In genomic region chr13:101741530-101742309, GRCm38 (mm10) we compare ENCODE assay signal across 21 mouse cellular contexts. TPM values are rescaled to one million over a fixed set of nuclear protein-coding genes. Genes with fewer than 3 reads are reported as not detected.
DNase-seq lines count a peak whose midpoint lies in the region; ATAC-seq and TF ChIP-seq lines count a peak whose summit lies in the region.
"Had no signal": no experiment of that assay in that cellular context is flagged by ENCODE, and none has a peak within 500 bp of the region (broad histone marks: within the 10 kb centered on the region; RNA-seq: fewer than 3 reads in every experiment).

No protein-coding gene starts in this region.

- no peak overlapping the region for H3K27ac ChIP-seq in kidney, embryonic 16.5 days (ENCODE audit: low read length)
- no peak overlapping the region for H3K27ac ChIP-seq in lung, postnatal 0 days (ENCODE audit: low read length)
- H3K27ac ChIP-seq in midbrain, embryonic 11.5 days (ENCODE audit: low read depth, low read length), result no peak overlapping the region
- H3K27ac ChIP-seq: layer of hippocampus, adult 2 months; liver, embryonic 14.5 days had no signal

- H3K4me3 ChIP-seq in kidney, embryonic 16.5 days (ENCODE audit: low read length), result no peak overlapping the region
- no peak overlapping the region for H3K4me3 ChIP-seq in lung, postnatal 0 days (ENCODE audit: low read depth, low read length)
- no peak overlapping the region for H3K4me3 ChIP-seq in lung, adult 2 months (replicated peaks; ENCODE audit: extremely low read depth, low read depth, low read length)
- H3K4me3 ChIP-seq in midbrain, embryonic 11.5 days (ENCODE audit: low read depth, low read length), result no peak overlapping the region
- H3K4me3 ChIP-seq: embryonic facial prominence, embryonic 15.5 days; layer of hippocampus, adult 2 months had no signal

- TF ChIP-seq CTCF in lung, postnatal 0 days (IDR thresholded peaks at IDR 0.05), result no peak
- TF ChIP-seq CTCF in lung, adult 2 months (IDR thresholded peaks at IDR 0.05; ENCODE audit: insufficient read depth, low read length), result no peak

- DNase-seq in heart, adult 11 months, result peak; percentile 58
- no peak for DNase-seq in heart, adult 9 months (ENCODE audit: low spot score in 2 of 2)
- DNase-seq in kidney, postnatal 14 days, result peak; percentile 58
- DNase-seq in lung, postnatal 0 days (ENCODE audit: low spot score), result no peak
- DNase-seq in lung, adult 2 months, result no peak
- no peak for DNase-seq in midbrain, embryonic 11.5 days (ENCODE audit: low spot score, missing footprints)
- no peak for DNase-seq in gastrocnemius, postnatal 4 days (ENCODE audit: low spot score in 2 of 2)
- DNase-seq: adrenal gland, adult 2 months; cerebellum, adult 2 months; cerebellum, postnatal 36 days; gastrocnemius, postnatal 36 days; heart, postnatal 10 days; left cerebral cortex, postnatal 4 days; right cerebral cortex, postnatal 25 days; thymus, postnatal 25 days had no signal

- 78% methylated on average over 11 of the region's 11 CpGs for WGBS in kidney, embryonic 16.5 days
- 60% methylated on average over 11 of the region's 11 CpGs for WGBS in lung, postnatal 0 days
- 57% methylated on average over 11 of the region's 11 CpGs for WGBS in lung, adult 2 months
- 92% methylated on average over 11 of the region's 11 CpGs for WGBS in midbrain, embryonic 11.5 days

- no peak for TF ChIP-seq POLR2A in lung, adult 2 months (IDR thresholded peaks at IDR 0.05; ENCODE audit: borderline replicate concordance, extremely low read depth, low read depth, low read length)

- H3K27me3 ChIP-seq in kidney, embryonic 16.5 days (ENCODE audit: insufficient read depth, low read length), result no peaks in the 10 kb centered on the region
- no peaks in the 10 kb centered on the region for H3K27me3 ChIP-seq in lung, postnatal 0 days (replicated peaks; ENCODE audit: insufficient read depth, low read length)
- no peaks in the 10 kb centered on the region for H3K27me3 ChIP-seq in midbrain, embryonic 11.5 days (ENCODE audit: control insufficient read depth, insufficient read depth, low read length)
- H3K27me3 ChIP-seq: embryonic facial prominence, embryonic 15.5 days had no signal

- ATAC-seq in kidney, embryonic 16.5 days (ENCODE audit: low FRiP score, low TSS enrichment), result no peak
- ATAC-seq in lung, postnatal 0 days, result no peak
- ATAC-seq in midbrain, embryonic 11.5 days (ENCODE audit: low FRiP score), result no peak
- ATAC-seq: forebrain, embryonic 16.5 days had no signal

- H3K9ac ChIP-seq in kidney, embryonic 16.5 days (replicated peaks; ENCODE audit: low read length), result no peak overlapping the region
- H3K9ac ChIP-seq in lung, postnatal 0 days (replicated peaks; ENCODE audit: low read depth), result no peak overlapping the region
- H3K9ac ChIP-seq in midbrain, embryonic 11.5 days (ENCODE audit: low read length), result no peak overlapping the region
- H3K9ac ChIP-seq: embryonic facial prominence, embryonic 15.5 days; liver, embryonic 14.5 days had no signal

- peaks cover 42% of the 10 kb centered on the region for H3K4me1 ChIP-seq in kidney, embryonic 16.5 days (ENCODE audit: insufficient read depth, low read length)
- H3K4me1 ChIP-seq in lung, postnatal 0 days (ENCODE audit: insufficient read depth, low read depth, low read length), result peaks cover 31% of the 10 kb centered on the region
- H3K4me1 ChIP-seq in lung, adult 2 months (ENCODE audit: control insufficient read depth, insufficient read depth, low read length), result peaks cover 46% of the 10 kb centered on the region
- H3K4me1 ChIP-seq in midbrain, embryonic 11.5 days (ENCODE audit: control insufficient read depth, insufficient read depth, low read length), result 0 out of 2 replicates have a peak, but pooled peaks cover 3% of the 10 kb centered on the region

- H3K9me3 ChIP-seq in kidney, embryonic 16.5 days (ENCODE audit: low read length), result no peaks in the 10 kb centered on the region
- H3K9me3 ChIP-seq in lung, postnatal 0 days (ENCODE audit: low read length), result no peaks in the 10 kb centered on the region
- H3K9me3 ChIP-seq in midbrain, embryonic 11.5 days (ENCODE audit: control insufficient read depth, low read length), result no peaks in the 10 kb centered on the region
- H3K9me3 ChIP-seq: embryonic facial prominence, embryonic 15.5 days had no signal

- no peaks in the 10 kb centered on the region for H3K36me3 ChIP-seq in kidney, embryonic 16.5 days (ENCODE audit: insufficient read depth, low read length)
- H3K36me3 ChIP-seq in lung, postnatal 0 days (ENCODE audit: insufficient read depth, low read length), result no peaks in the 10 kb centered on the region
- no peaks in the 10 kb centered on the region for H3K36me3 ChIP-seq in midbrain, embryonic 11.5 days (ENCODE audit: control insufficient read depth, insufficient read depth, low read length)
- H3K36me3 ChIP-seq: embryonic facial prominence, embryonic 15.5 days had no signal

- TF ChIP-seq EP300 in lung, postnatal 0 days (IDR thresholded peaks at IDR 0.05), result 0 out of 2 replicates have a peak, but pooled peaks have one; percentile 21

- no peak overlapping the region for H3K4me2 ChIP-seq in kidney, embryonic 16.5 days (replicated peaks; ENCODE audit: low read depth, low read length)
- no peak overlapping the region for H3K4me2 ChIP-seq in lung, postnatal 0 days (replicated peaks; ENCODE audit: low read depth, low read length)
- H3K4me2 ChIP-seq in midbrain, embryonic 11.5 days, result no peak overlapping the region
- H3K4me2 ChIP-seq: embryonic facial prominence, embryonic 15.5 days; heart, embryonic 11.5 days had no signal

RNA-seq across cellular contexts. Expression of gene Pik3r1, which starts 26.3 kb away (rescaled TPM):
- polyA plus RNA-seq in kidney, embryonic 16.5 days (2015; fragmentation: Nextera tagmentation; extraction: Ambion mirVana), result 38.0 and 42.3 TPM in 2 replicates
- polyA plus RNA-seq in lung, postnatal 0 days (2015; fragmentation: Nextera tagmentation; extraction: Ambion mirVana), result 26.3 and 28.1 TPM in 2 replicates
- polyA plus RNA-seq in lung, adult 2 months (2012; rRNA removed), result 15.6 and 25.9 TPM in 2 replicates
- polyA plus RNA-seq in midbrain, embryonic 11.5 days (2014; fragmentation: Nextera tagmentation; extraction: Ambion mirVana), result 13.6 and 13.9 TPM in 2 replicates
- 10 to 100 TPM; 42.1 to 45.5 TPM for total RNA-seq in gastrocnemius, postnatal 4 days (2021)

Comparison
In these comparisons a context has a peak if more than half of its experiments do, and no peak if none do; other contexts are left out.
1. DNase-seq: peak in heart, adult 11 months (single experiment) and kidney, postnatal 14 days (single experiment); none in heart, adult 9 months (0 of 2), lung, postnatal 0 days (single experiment), lung, adult 2 months (single experiment), midbrain, embryonic 11.5 days (single experiment) and gastrocnemius, postnatal 4 days (0 of 2).